Mouse (Mus musculus): ENCODE measurements around the gene Fdxr.

- TF ChIP-seq CTCF (IDR thresholded peaks at IDR 0.05; ENCODE audit: low read depth, low read length) (no peak), POLR2A (IDR thresholded peaks at IDR 0.05; ENCODE audit: insufficient read depth, low read length) (no peak)
These were observed 40.4 kb upstream of the Fdxr start for GRCm38 (mm10) chr11:115317204-115317603.
